Mouse (Mus musculus) embryonic fibroblast, embryonic 13.5 days (primary cell): ENCODE results near the gene Znrf2.
"Not testable (repeated sequence)": the region's sequence is repeated elsewhere in the genome, so short reads cannot be mapped to it uniquely, and the experiment has no call there.

Experiments used
- CTCF ChIP-seq: IDR thresholded peaks from 2 replicates; pipeline ENCODE4 v1.5.1; 2011; ENCODE audit warnings: mild to moderate bottlenecking, control low read depth, low read length, moderate library complexity, borderline replicate concordance; ENCODE audit not compliant: insufficient read depth
- POLR2A ChIP-seq: IDR thresholded peaks from 2 replicates; pipeline ENCODE4 v1.6.1; 2011; ENCODE audit warnings: low read depth, mild to moderate bottlenecking, control low read depth, low read length, moderate library complexity

- TF ChIP-seq CTCF, POLR2A: not testable (repeated sequence)
Measured at GRCm38 (mm10) chr6:54824561-54824960, 7.8 kb downstream of the Znrf2 start.
